Mouse (Mus musculus) midbrain, embryonic 14.5 days (tissue): ENCODE measurements at regions not wholly inside any gene's neighbourhood (a gene's known extent, or its start where the extent isn't known, plus 50 kb on each side); places are given as distances from the start of the nearest gene placed in this dataset.

Experiments used
- ATAC-seq: fragments of 200-750 bp; cut with Nextera tagmentation; 2 replicates; pipeline ENCODE4 v1.8.0; 2017; ENCODE audit warnings: moderate number of reproducible peaks, moderate library complexity; ENCODE audit not compliant: low FRiP score, low TSS enrichment
- DNase-seq: peaks from one replicate; pipeline ENCODE4 v3.0.0-alpha.2; 2015
- H3K27ac ChIP-seq: fragments of 300-500 bp; sonication (generic); replicated peaks from 2 replicates; pipeline ENCODE4 v1.5.1; 2014; ENCODE audit warnings: mild to moderate bottlenecking, low read depth, low read length, moderate library complexity
- H3K27me3 ChIP-seq: fragments of 300-500 bp; sonication (generic); 2 replicates; pipeline ENCODE4 v1.6.1; 2014; ENCODE audit warnings: low read length, control low read depth, mixed read lengths; ENCODE audit not compliant: control insufficient read depth, insufficient read depth
- H3K36me3 ChIP-seq: fragments of 300-500 bp; sonication (generic); 2 replicates; pipeline ENCODE4 v1.6.1; 2014; ENCODE audit warnings: low read length, control low read depth; ENCODE audit not compliant: control insufficient read depth, insufficient read depth
- H3K4me1 ChIP-seq: fragments of 300-500 bp; sonication (generic); 2 replicates; pipeline ENCODE4 v1.6.1; 2014; ENCODE audit warnings: mild to moderate bottlenecking, antibody characterized with exemption, low read length, control low read depth; ENCODE audit not compliant: control insufficient read depth, insufficient read depth
- H3K4me2 ChIP-seq: fragments of 300-500 bp; sonication (generic); 2 replicates; pipeline ENCODE4 v1.6.1; 2014; ENCODE audit warnings: mild to moderate bottlenecking, low read length, moderate library complexity
- H3K4me3 ChIP-seq: fragments of 300-500 bp; sonication (generic); replicated peaks from 2 replicates; pipeline ENCODE4 v1.5.1; 2014; ENCODE audit warnings: low read depth, low read length
- H3K9ac ChIP-seq: fragments of 300-500 bp; sonication (generic); replicated peaks from 2 replicates; pipeline ENCODE4 v1.6.1; 2014; ENCODE audit warnings: mild to moderate bottlenecking, low read length, moderate library complexity
- H3K9me3 ChIP-seq: fragments of 300-500 bp; sonication (generic); 2 replicates; pipeline ENCODE4 v1.6.1; 2016; ENCODE audit warnings: low read length, control low read depth, mixed read lengths; ENCODE audit not compliant: control insufficient read depth
- WGBS: fragments of 180-500 bp; shearing (Covaris S2); extraction: QIAGEN DNeasy Blood & Tissue Kit; methylation state at CpG from one replicate; pipeline ENCODE4 v1.1.7; 2014; 5-methylcytosine and 5-hydroxymethylcytosine counted together

GRCm38 (mm10) chr17:78078381-78078780, 121.7 kb upstream of the Crim1 start:
- Histone ChIP-seq H3K9me3 (no peaks in the 10 kb centered on the region), H3K4me2 (no peak overlapping the region), H3K36me3 (no peaks in the 10 kb centered on the region), H3K27ac (no peak overlapping the region), H3K9ac (no peak overlapping the region), H3K27me3 (no peaks in the 10 kb centered on the region), H3K4me3 (no peak overlapping the region), H3K4me1 (no peaks in the 10 kb centered on the region)
- no peak for DNase-seq
- WGBS = 65% methylated on average over 1 of the region's 1 CpGs
- ATAC-seq = no peak

- Histone ChIP-seq H3K36me3 (no peaks in the 10 kb centered on the region), H3K27ac (no peak overlapping the region), H3K4me2 (no peak overlapping the region), H3K9me3 (no peaks in the 10 kb centered on the region), H3K9ac (no peak overlapping the region), H3K27me3 (no peaks in the 10 kb centered on the region), H3K4me3 (no peak overlapping the region), H3K4me1 (no peaks in the 10 kb centered on the region)
- DNase-seq (no peak), ATAC-seq (no peak)
- WGBS = 42% methylated on average over 4 of the region's 4 CpGs
Measured at GRCm38 (mm10) chr17:78084419-78084818, 115.6 kb upstream of the Crim1 start.

- ATAC-seq (no peak), DNase-seq (no peak)
- Histone ChIP-seq H3K27ac (no peak overlapping the region), H3K36me3 (no peaks in the 10 kb centered on the region), H3K27me3 (no peaks in the 10 kb centered on the region), H3K4me2 (no peak overlapping the region), H3K4me3 (no peak overlapping the region), H3K9me3 (no peaks in the 10 kb centered on the region), H3K4me1 (no peaks in the 10 kb centered on the region), H3K9ac (no peak overlapping the region)
- WGBS = 85% methylated on average over 8 of the region's 8 CpGs
Measured at GRCm38 (mm10) chr17:78086963-78087362, 113.1 kb upstream of the Crim1 start.

DNA sequence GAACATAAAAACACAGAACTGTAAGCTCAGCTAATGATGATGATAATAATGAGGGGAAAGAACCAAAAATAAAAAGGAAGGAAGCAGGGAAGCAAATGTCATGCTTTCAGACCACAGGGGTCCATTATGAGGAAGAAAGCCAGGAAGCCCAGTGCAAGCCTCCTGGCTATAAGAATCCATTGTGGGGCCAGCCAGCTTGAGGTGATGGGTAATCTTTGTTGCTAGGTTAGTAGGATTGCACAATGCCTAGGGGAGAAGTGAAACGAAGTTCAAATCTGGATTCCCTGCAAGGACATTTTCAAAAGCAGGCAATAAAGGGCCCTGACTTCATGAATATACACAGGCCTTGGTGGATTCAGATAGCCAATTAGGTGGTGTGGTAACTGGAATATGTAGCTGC, 102.3 kb upstream of the Crim1 start:
- WGBS = 13% methylated on average over 1 of the region's 1 CpGs
- no peak for ATAC-seq

GRCm38 (mm10) chr17:78108793-78109192, 91.3 kb upstream of the Crim1 start:
- no peaks in the 10 kb centered on the region for H3K36me3 ChIP-seq
- no peak overlapping the region for H3K4me2 ChIP-seq
- WGBS = 96% methylated on average over 6 of the region's 6 CpGs
- no peak overlapping the region for H3K9ac ChIP-seq
- ATAC-seq = no peak
- DNase-seq = no peak
- no peaks in the 10 kb centered on the region for H3K4me1 ChIP-seq
- H3K9me3 ChIP-seq = no peaks in the 10 kb centered on the region
- H3K27ac ChIP-seq = no peak overlapping the region
- no peaks in the 10 kb centered on the region for H3K27me3 ChIP-seq
- no peak overlapping the region for H3K4me3 ChIP-seq

More for the DNA sequence above, 102.3 kb upstream of the Crim1 start:
- Histone ChIP-seq H3K27ac (no peak overlapping the region), H3K9ac (no peak overlapping the region), H3K9me3 (no peaks in the 10 kb centered on the region), H3K36me3 (no peaks in the 10 kb centered on the region), H3K4me2 (no peak overlapping the region), H3K4me1 (no peaks in the 10 kb centered on the region), H3K27me3 (no peaks in the 10 kb centered on the region), H3K4me3 (no peak overlapping the region)
- DNase-seq = no peak

GRCm38 (mm10) chr17:78109364-78110222, 90.5 kb upstream of the Crim1 start:
- Histone ChIP-seq H3K27ac (no peak overlapping the region), H3K4me3 (no peak overlapping the region), H3K36me3 (no peaks in the 10 kb centered on the region), H3K4me1 (no peaks in the 10 kb centered on the region), H3K4me2 (no peak overlapping the region), H3K9me3 (no peaks in the 10 kb centered on the region), H3K9ac (no peak overlapping the region), H3K27me3 (no peaks in the 10 kb centered on the region)
- DNase-seq (no peak), ATAC-seq (no peak)
- 87% methylated on average over 7 of the region's 7 CpGs for WGBS

DNA sequence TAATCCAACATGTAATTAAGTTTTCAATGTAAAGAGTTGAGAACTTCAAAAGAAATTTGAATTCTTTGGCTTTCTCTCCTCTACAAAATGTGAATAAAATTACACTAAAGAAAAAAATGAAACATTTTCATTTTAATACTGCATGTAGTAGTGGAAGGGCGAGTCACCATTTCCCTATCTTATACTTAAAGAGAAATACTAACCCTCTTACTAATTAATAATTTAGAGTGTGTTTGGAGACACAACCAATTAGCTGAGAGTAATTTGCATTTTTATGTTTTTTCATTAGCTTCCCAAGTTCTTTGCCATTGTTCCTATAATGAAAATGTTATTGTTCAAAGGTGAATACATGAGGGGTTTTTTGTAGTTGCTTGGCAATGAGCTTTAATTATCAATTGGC, 67.9 kb upstream of the Crim1 start:
- H3K9me3 ChIP-seq = no peaks in the 10 kb centered on the region
- H3K36me3 ChIP-seq = no peaks in the 10 kb centered on the region
- H3K4me1 ChIP-seq = no peaks in the 10 kb centered on the region
- H3K4me2 ChIP-seq = no peak overlapping the region
- no peak overlapping the region for H3K27ac ChIP-seq
- 89% methylated on average over 1 of the region's 1 CpGs for WGBS
- no peak overlapping the region for H3K9ac ChIP-seq
- ATAC-seq (no peak), DNase-seq (no peak)
- H3K27me3 ChIP-seq = no peaks in the 10 kb centered on the region
- H3K4me3 ChIP-seq = no peak overlapping the region

GRCm38 (mm10) chr17:78137986-78138385, 62.1 kb upstream of the Crim1 start:
- H3K27me3 ChIP-seq = no peaks in the 10 kb centered on the region
- no peaks in the 10 kb centered on the region for H3K36me3 ChIP-seq
- no peak overlapping the region for H3K4me3 ChIP-seq
- 35% methylated on average over 1 of the region's 1 CpGs for WGBS
- H3K4me1 ChIP-seq = no peaks in the 10 kb centered on the region
- H3K9ac ChIP-seq = no peak overlapping the region
- H3K4me2 ChIP-seq = no peak overlapping the region
- no peaks in the 10 kb centered on the region for H3K9me3 ChIP-seq
- ATAC-seq = no peak
- no peak for DNase-seq
- H3K27ac ChIP-seq = no peak overlapping the region

DNA sequence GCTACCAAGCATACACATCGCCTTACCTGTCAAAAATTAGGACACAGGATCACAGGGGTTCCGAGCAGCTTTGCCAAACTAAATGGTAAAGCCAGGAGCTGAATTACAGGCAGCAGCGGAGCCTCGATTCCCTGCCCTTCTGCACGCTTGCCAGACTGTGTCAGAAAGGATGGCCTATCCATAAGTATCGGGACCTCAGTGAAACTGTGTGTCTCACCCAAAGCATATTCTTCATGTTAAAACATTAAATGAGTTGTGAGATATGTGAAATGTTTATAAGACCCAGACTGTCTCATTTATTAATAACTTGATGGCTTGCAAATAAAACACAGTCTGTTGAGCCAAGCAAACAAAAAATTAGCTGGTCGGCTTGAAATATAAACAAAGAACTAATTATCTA, 59.4 kb upstream of the Crim1 start:
- no peaks in the 10 kb centered on the region for H3K36me3 ChIP-seq
- 94% methylated on average over 7 of the region's 7 CpGs for WGBS
- DNase-seq (no peak), ATAC-seq (no peak)
- H3K4me3 ChIP-seq = no peak overlapping the region
- no peak overlapping the region for H3K27ac ChIP-seq
- no peaks in the 10 kb centered on the region for H3K9me3 ChIP-seq
- H3K9ac ChIP-seq = no peak overlapping the region
- H3K4me2 ChIP-seq = no peak overlapping the region
- no peaks in the 10 kb centered on the region for H3K27me3 ChIP-seq
- no peaks in the 10 kb centered on the region for H3K4me1 ChIP-seq
